Mouse (Mus musculus): ENCODE measurements around the gene Scgb1c1. TPM values are rescaled to one million over a fixed set of nuclear protein-coding genes. Genes with fewer than 3 reads are reported as not detected.

Gene Scgb1c1
- polyA plus RNA-seq, 1 experiment from 2014 or later, result not detected

DNA sequence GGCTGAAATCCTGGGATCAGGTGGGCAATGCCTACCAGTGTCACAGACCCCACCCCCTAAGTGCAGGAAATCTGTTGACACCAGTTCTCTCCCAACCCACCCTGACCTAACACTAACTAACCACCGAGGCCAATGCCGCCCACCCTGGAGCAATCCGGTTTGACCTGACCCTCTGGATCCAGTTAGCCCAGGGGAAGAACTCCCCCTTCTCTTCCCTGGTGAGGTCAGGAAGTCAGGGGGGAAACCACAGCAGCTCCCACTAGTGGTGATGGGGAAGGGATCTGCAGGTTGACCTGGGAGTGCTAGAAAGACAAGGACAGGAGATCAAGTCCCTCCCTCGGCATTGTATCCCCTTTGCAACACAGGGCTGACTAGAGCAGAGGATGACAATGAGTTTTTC is 336 bp downstream of the Scgb1c1 start:
- no peak overlapping the region for H3K4me3 ChIP-seq (replicated peaks)
- H3K27me3 ChIP-seq, result peaks cover 47% of the 10 kb centered on the region
- 60% methylated on average over 4 of the region's 4 CpGs for WGBS

DNA sequence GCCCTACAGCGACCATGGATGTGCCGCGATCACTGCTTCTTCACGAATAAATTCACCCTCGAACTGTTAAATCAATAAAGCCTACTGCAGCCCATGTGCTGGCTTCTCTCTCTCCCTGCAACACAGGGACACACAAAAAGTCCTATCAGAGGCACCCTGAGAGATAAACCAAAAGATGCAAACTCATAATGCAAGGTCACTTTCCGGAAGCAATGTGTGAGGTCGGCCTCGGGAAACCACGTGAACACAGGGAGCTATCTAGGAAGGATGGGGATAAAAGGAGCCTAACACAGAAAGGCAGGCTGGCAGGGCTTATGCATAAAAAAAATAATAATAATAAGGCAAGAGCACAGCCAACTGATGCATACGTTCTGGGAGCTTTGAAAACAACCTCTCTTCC is 1.3 kb downstream of the Scgb1c1 start:
- 85% methylated on average over 10 of the region's 10 CpGs for WGBS
- H3K27ac ChIP-seq, result no peak overlapping the region
- no peak overlapping the region for H3K9ac ChIP-seq (replicated peaks)
- no peak for ATAC-seq (ENCODE audit: insufficient number of reproducible peaks, insufficient read depth, low FRiP score, low TSS enrichment, low read depth)
- H3K4me1 ChIP-seq (replicated peaks), result no peaks in the 10 kb centered on the region; the same call in 1 of the 2 replicates
- H3K4me2 ChIP-seq, result no peak overlapping the region
- no peaks in the 10 kb centered on the region for H3K9me3 ChIP-seq
- H3K27me3 ChIP-seq, result peaks cover 37% of the 10 kb centered on the region
- peaks cover 5% of the 10 kb centered on the region for H3K36me3 ChIP-seq
- no peak overlapping the region for H3K4me3 ChIP-seq (replicated peaks)

More for the DNA sequence above, 336 bp downstream of the Scgb1c1 start:
- Histone ChIP-seq H3K4me2 (no peak overlapping the region), H3K9ac (replicated peaks) (no peak overlapping the region), H3K4me1 (replicated peaks) (peaks cover 3% of the 10 kb centered on the region; the same call in 1 of the 2 replicates), H3K27ac (no peak overlapping the region), H3K9me3 (no peaks in the 10 kb centered on the region), H3K36me3 (no peaks in the 10 kb centered on the region)
- no peak for ATAC-seq (ENCODE audit: insufficient number of reproducible peaks, insufficient read depth, low FRiP score, low TSS enrichment, low read depth)

DNA sequence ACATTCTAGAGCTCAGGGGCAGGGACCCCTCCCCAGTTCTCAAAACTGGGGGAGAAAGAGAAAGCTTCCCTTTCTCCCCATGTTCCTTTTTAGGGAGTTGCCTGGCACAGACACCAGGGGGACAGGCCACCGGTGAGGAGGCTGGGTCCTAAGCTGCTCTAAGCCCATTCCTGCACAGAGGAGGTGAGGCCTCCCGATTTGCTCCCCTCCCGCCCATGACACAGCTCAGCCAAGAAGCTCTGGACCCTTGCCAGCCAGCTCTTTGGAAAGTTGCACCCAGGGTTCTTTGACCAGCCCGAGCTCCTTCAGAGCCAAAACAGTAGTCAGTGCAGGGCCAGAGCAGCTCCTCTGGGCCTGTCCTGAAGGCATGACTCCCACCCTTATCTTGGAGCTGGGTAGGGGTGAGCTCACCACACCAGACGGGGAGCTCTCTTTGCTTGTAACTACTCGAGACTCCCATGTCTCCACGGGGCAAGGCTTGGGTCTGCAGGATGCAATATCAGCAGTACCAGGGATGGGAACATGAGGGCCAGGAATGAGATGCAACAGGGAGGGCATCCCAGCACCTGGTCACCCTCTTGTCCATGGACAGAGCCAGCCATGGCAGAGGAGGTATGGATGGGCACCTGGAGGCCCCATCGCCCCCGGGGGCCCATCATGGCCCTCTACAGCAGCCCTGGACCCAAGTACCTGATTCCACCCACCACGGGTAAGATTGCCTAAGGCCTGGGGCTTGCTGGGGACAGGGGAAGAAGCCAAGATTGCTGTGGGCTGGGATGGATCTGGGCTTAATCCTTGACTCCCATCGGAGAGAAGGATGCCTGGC is 2.6 kb downstream of the Scgb1c1 start, which contains the start of gene Odf3:
Gene Odf3, plus strand, starts transcription at position 51 of the 826 bp plus-strand sequence.
- H3K4me2 ChIP-seq, result no peak within 1 kb of the TSS
- peak within 1 kb of the TSS; percentile 18; the same call in 1 of the 2 replicates for H3K9ac ChIP-seq (replicated peaks)
- no peak within 1 kb of the TSS for H3K27ac ChIP-seq
- 72% methylated on average over 11 of the region's 11 CpGs for WGBS
- ATAC-seq (ENCODE audit: insufficient number of reproducible peaks, insufficient read depth, low FRiP score, low TSS enrichment, low read depth), result no peak
- no peak within 1 kb of the TSS for H3K4me3 ChIP-seq (replicated peaks)
- no peaks in the 10 kb centered on the region; the same call in 1 of the 2 replicates for H3K4me1 ChIP-seq (replicated peaks)
- peaks cover 18% of the 10 kb centered on the region for H3K36me3 ChIP-seq
- H3K27me3 ChIP-seq, result peaks cover 26% of the 10 kb centered on the region
- no peaks in the 10 kb centered on the region for H3K9me3 ChIP-seq

DNA sequence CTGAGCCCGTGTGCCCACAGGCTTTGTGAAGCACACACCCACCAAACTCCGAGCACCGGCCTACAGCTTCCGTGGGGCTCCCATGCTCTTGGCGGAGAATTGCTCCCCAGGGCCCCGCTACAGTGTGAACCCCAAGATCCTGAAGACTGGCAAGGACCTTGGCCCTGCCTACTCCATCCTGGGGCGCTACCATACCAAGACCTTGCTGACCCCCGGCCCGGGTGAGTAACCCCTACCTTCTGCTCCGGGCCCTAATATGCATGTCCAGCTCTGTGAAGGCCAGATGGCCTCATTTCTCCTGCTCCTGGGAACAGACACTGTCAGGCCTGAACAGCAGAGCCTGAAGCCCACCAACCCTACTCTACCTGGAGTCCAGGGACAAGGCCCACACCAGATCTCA is 3.2 kb downstream of the Scgb1c1 start:
- WGBS, result 91% methylated on average over 10 of the region's 10 CpGs
- H3K9ac ChIP-seq (replicated peaks), result no peak overlapping the region; the same call in 1 of the 2 replicates

DNA sequence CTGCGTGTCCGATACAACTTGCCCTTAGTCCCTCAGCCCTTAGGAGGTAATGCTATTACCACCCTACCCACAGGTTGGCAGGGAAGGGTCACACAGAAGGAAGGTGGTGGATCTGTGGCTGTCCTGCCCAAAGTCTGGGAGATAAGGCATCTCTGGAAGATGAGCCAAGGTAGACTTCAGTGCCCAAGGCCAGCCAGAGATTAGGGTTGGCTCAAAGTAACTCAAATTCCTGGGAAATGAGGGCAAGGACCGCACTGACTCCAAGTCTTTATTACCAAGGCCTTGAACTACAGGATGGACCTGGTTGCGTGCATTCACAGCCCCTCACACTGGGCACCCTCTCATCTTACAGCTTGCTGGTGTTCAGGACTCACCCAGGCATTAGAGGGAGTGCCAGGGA is 6.6 kb downstream of the Scgb1c1 start:
- H3K9me3 ChIP-seq, result no peaks in the 10 kb centered on the region
- H3K4me1 ChIP-seq (replicated peaks), result peaks cover 9% of the 10 kb centered on the region
- peaks cover 35% of the 10 kb centered on the region for H3K36me3 ChIP-seq
- 97% methylated on average over 4 of the region's 4 CpGs for WGBS
- H3K4me2 ChIP-seq, result no peak overlapping the region
- H3K27me3 ChIP-seq, result peaks cover 5% of the 10 kb centered on the region; the same call in 1 of the 2 replicates
- no peak overlapping the region for H3K27ac ChIP-seq
- H3K4me3 ChIP-seq (replicated peaks), result no peak overlapping the region
- ATAC-seq (ENCODE audit: insufficient number of reproducible peaks, insufficient read depth, low FRiP score, low TSS enrichment, low read depth), result no peak
- no peak overlapping the region for H3K9ac ChIP-seq (replicated peaks)

More for the DNA sequence above, 3.2 kb downstream of the Scgb1c1 start:
- ATAC-seq (ENCODE audit: insufficient number of reproducible peaks, insufficient read depth, low FRiP score, low TSS enrichment, low read depth), result no peak
- no peak overlapping the region for H3K4me2 ChIP-seq
- no peak overlapping the region for H3K27ac ChIP-seq
- H3K36me3 ChIP-seq, result peaks cover 24% of the 10 kb centered on the region
- H3K27me3 ChIP-seq, result peaks cover 20% of the 10 kb centered on the region
- no peaks in the 10 kb centered on the region for H3K9me3 ChIP-seq
- H3K4me3 ChIP-seq (replicated peaks), result no peak overlapping the region
- no peaks in the 10 kb centered on the region; the same call in 1 of the 2 replicates for H3K4me1 ChIP-seq (replicated peaks)

DNA sequence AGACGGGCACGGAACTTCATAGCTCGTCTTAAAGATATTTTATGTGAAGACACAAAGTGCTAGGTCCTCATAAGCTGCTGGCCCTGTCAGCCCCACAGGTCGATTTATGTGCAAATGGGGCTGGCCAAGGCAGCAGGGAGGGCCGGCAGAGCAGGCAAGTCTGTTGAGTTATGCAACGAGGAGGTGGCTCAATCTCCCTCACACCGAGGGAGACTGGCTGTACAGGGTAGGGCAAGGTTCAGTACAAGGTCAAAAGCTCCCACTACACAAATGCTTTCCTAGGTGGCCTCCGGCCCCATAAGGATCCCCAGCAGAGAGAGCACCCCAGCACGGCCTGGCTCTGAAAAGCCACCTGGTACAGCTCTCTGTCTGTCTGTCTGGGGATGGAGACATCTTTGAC is 8.0 kb downstream of the Scgb1c1 start:
- Histone ChIP-seq H3K27me3 (no peaks in the 10 kb centered on the region), H3K9me3 (no peaks in the 10 kb centered on the region), H3K36me3 (peaks cover 39% of the 10 kb centered on the region), H3K4me2 (no peak overlapping the region), H3K27ac (no peak overlapping the region), H3K4me1 (replicated peaks) (peaks cover 18% of the 10 kb centered on the region), H3K4me3 (replicated peaks) (no peak overlapping the region), H3K9ac (replicated peaks) (no peak overlapping the region)
- WGBS, result 87% methylated on average over 9 of the region's 9 CpGs
- ATAC-seq (ENCODE audit: insufficient number of reproducible peaks, insufficient read depth, low FRiP score, low TSS enrichment, low read depth), result no peak

DNA sequence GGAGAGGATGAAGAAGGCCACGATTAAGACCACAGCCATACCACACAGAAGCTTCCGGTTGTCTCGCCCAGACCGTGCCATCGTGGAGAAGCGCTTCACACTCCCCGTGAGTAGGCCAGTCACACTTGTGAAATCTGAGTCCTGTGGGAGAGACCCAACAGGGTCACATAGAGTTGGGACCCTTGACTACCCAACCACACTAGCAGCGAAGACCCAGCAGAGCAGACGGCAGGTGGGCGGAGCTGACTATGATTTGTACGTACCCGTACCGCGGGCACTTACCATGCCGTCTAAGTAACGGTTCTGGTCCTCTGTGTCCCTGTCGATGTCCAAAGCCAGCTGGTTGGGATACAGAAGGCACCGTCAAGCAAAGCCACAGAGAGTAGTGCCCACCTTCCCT is 9.1 kb downstream of the Scgb1c1 start:
- Histone ChIP-seq H3K27me3 (no peaks in the 10 kb centered on the region), H3K4me3 (replicated peaks) (no peak overlapping the region), H3K4me2 (no peak overlapping the region), H3K36me3 (peaks cover 50% of the 10 kb centered on the region), H3K9me3 (no peaks in the 10 kb centered on the region), H3K9ac (replicated peaks) (peak overlapping the region; percentile 90; the same call in 1 of the 2 replicates), H3K27ac (no peak overlapping the region), H3K4me1 (replicated peaks) (peaks cover 25% of the 10 kb centered on the region)
- ATAC-seq (ENCODE audit: insufficient number of reproducible peaks, insufficient read depth, low FRiP score, low TSS enrichment, low read depth), result no peak
- 92% methylated on average over 18 of the region's 18 CpGs for WGBS

DNA sequence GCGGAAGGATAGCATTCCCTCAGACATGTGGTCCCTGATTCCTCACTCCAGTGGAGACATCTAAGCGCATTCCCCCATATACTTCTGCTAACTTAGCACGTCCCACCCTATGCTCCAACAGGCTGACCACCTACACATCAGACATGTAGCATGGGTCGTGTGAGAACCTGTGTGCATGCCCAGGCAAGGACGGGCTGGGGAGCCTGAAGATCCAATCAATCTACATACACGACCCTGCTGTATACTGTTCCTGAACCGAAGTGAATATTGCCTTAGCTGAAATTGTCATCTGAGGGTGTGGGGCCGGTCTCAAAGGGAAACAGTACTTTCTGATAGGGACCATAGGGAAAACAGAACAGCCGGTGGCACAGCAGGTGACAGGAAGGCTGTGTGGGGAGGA is 9.8 kb downstream of the Scgb1c1 start:
- Histone ChIP-seq H3K9me3 (no peaks in the 10 kb centered on the region), H3K27ac (no peak overlapping the region), H3K27me3 (no peaks in the 10 kb centered on the region), H3K9ac (replicated peaks) (peak overlapping the region; percentile 90), H3K4me1 (replicated peaks) (peaks cover 25% of the 10 kb centered on the region), H3K4me3 (replicated peaks) (peak overlapping the region; percentile 75), H3K4me2 (peak overlapping the region; percentile 100), H3K36me3 (peaks cover 57% of the 10 kb centered on the region)
- no peak for ATAC-seq (ENCODE audit: insufficient number of reproducible peaks, insufficient read depth, low FRiP score, low TSS enrichment, low read depth)
- WGBS, result 72% methylated on average over 9 of the region's 9 CpGs

DNA sequence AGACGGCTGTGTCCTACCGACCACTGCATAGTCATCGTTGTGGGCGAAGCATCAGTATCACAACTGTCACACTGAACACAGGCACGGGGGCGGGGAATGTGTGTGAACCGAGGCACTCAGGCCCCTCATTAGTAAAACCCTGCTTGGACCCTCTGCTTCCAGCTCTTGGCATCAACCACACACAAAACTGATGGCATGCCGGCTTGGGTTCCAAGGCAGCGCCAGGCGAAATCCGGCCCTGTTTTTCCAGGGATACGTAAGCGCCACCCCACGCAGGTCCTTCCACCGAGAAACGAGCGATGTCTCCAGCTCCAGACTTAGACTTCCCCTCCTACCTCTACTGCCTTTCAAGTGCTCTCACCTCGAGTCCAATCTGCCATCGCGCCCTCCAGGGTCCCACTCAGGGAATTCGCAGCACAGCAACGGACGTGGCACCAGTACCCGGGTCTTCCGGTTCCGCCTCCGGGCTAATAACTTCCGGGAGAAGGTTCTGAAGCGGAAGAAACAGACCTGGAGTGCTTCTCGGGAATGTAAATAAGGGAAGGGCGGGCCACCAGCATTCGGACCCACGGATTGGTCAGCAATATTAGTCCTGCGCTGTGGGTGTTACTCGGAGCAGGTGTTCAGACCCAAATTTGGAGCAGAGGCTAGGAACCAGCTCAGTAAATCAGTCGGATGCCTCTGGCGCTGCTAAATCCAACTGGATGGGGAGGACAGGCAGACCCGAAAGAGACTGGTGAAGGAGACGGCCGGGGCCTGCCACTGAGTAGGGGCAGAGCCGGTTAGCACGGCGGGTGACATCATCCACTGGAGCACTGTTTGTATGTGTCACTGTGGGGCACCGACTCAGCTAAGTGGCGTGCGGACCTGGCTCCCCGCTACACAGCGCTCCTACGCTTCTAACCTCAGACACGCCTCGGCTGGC is 10.8 kb downstream of the Scgb1c1 start, which contains the start of gene Gm45785:
Gene Gm45785, minus strand, starts transcription at position 472 of the 925 bp plus-strand sequence.
- Histone ChIP-seq H3K27me3 (no peaks in the 10 kb centered on the region), H3K4me3 (replicated peaks) (peak within 1 kb of the TSS; percentile 75), H3K4me2 (peak within 1 kb of the TSS; percentile 100), H3K36me3 (peaks cover 65% of the 10 kb centered on the region), H3K9me3 (no peaks in the 10 kb centered on the region), H3K27ac (peak within 1 kb of the TSS; percentile 82), H3K4me1 (replicated peaks) (peaks cover 25% of the 10 kb centered on the region), H3K9ac (replicated peaks) (peak within 1 kb of the TSS; percentile 90)
- ATAC-seq (ENCODE audit: insufficient number of reproducible peaks, insufficient read depth, low FRiP score, low TSS enrichment, low read depth), result peak; percentile 74
- 1% methylated on average over 51 of the region's 51 CpGs for WGBS

DNA sequence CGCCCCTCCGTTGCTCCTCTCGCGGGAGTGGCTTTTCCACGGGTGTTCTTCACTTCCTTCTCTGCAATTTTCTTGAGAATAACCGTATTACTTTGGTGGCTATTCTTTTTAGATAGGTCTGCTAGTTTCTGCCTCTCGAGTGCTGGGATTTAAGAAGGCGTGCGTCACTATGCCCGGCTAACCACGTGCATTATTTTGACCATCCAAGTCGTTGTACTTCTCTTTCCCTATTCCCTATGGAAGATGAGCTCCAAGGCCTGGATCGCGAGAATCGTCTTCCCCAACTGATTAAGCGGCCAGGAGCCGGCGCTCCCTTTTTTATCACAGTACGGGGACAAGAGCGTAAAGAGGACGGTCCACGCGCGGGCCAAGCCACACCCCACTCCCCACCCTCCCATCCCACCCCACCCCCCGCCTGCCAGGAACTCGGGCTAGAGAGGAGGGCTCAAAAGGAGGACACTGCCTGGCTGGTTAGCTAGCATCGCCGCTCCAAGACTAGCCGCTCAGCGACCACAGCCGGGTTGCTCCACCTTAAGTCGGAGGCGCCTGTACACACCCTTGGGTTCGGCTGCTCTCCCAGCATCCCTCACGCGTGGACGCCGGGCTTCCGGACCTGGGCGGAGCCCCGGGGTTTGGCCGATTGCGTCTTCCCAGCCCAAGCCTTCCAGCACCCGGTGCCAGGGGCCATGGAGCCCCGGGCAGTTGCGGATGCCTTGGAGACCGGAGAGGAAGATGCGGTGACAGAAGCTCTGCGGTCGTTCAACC is 11.6 kb downstream of the Scgb1c1 start, which contains the start of gene Ric8a:
Gene Ric8a, plus strand, starts transcription at position 173 of the 765 bp plus-strand sequence.
- H3K9ac ChIP-seq (replicated peaks), result peak within 1 kb of the TSS; percentile 90
- peak within 1 kb of the TSS; percentile 100 for H3K4me2 ChIP-seq
- H3K4me1 ChIP-seq (replicated peaks), result peaks cover 25% of the 10 kb centered on the region
- no peaks in the 10 kb centered on the region for H3K27me3 ChIP-seq
- H3K4me3 ChIP-seq (replicated peaks), result peak within 1 kb of the TSS; percentile 75
- H3K36me3 ChIP-seq, result peaks cover 66% of the 10 kb centered on the region
- no peaks in the 10 kb centered on the region for H3K9me3 ChIP-seq
- peak within 1 kb of the TSS; percentile 82 for H3K27ac ChIP-seq
- ATAC-seq (ENCODE audit: insufficient number of reproducible peaks, insufficient read depth, low FRiP score, low TSS enrichment, low read depth), result peak; percentile 79
- WGBS, result under 1% methylated on average over 50 of the region's 50 CpGs

All from limb, embryonic 12.5 days (tissue).